Mouse (Mus musculus): ENCODE data around the gene Hmgxb4.

Hmgxb4 gene

DNA sequence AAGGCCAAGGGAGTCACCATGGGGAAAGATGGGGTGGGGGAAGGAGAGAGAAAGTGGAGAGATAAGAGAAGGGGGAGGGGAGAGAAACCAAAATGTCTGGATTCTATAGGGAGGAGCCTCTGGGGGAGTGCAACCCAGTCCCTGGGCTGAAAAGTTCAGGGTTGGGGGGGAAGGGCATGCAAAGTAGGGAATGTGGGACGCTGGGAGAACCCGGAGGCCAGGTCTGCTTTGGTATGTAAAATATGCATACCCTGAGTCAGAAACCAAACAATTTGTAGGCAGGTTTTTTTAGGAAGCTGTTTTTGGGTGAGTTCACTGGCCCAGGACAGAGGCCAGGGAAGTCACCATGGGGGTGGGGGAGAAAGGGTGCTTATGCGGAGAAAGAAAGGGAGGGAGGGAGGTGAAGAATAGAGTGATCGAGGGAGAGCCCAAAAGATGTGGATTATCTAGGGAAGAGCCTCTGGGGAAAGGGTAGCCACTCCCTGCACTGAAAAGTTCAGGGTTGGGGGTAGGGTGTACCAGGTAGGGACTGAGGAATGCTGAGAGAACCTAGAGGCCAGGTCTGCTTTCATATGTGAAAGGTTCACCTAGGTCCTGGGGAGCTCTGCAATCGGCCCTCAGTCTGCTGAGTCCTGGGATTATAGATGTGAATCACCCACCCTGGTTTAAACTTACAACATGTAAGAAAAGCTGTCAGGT is 25.3 kb downstream of the Hmgxb4 start:
- DNase-seq (ENCODE audit: low read depth) = peak; percentile 69

DNA sequence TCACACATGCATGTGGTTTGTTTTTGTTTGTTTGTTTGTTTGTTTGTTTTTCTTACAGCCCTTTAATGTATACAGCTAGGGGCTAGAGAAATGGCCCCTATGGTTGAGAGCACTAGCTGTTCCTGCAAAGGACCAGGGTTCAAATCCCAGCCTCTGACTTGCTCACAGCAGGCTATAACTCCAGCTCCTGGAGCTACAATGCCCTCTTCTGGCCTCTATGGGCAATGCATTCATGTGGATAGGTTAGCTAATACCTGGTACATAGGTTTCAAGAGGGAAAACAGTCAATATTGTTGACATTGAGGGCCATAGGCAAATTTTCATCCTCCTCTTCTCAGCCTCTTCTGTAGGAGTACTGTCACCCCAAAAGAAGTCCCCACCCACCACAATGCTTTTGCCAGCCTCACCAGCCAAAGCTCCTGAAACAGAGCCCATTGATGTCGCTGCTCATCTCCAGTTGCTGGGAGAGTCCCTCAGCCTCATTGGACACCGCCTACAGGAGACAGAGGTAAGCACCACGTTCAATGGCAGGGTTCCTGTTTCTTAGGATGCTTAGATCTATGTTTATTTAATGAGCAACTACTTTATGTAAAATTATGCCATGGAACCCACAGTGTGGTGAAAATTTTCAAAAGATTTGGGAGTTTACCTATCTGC is 30.6 kb downstream of the Hmgxb4 start:
- DNase-seq (ENCODE audit: low read depth) = no peak

DNA sequence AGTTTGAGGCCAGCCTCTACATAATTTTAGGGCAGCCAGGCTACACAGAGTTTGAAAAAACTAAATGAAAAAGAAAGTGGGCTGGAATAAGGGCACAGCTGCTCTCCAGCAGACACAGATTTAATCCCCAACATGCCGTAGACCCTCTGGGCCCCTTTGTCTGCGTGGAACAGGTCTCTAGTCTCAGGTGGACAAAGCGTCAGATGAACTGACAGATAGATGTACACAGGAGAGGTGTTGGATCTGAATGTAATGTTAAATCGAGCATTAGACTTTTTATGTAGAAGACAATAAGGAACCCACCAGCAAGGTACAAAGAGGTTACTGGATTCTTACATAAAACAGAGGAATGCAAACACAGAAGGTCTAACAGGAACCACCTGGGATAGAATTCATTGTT is 32.7 kb downstream of the Hmgxb4 start:
- DNase-seq (ENCODE audit: low read depth) = no peak

DNA sequence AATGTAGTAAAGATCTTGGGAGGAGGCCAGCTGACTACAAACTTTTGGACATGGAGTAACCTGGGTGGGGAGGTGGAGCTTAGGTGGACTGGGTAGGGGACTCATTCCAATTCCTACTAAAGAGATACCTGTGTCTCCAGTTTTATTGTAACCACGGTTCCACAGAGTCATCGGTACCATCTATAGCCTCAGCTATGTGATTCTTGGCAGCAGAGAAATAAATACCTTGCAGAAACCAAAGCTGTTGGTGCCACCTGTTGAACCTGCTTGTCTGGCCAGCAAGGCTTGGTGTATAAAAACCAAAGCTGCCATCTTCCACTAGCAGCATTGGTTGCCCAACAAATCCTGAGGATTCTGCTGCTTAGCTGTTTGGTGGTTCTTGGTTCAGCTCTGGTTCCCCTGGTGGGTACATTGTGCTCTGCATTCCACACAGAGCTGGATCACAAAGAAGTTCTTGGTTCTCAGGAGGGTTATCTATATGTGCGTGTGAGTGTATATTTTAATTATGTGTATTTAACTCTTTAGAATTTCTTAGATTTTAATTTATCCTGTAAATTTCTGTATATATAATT is 37.4 kb downstream of the Hmgxb4 start:
- no peak for DNase-seq (ENCODE audit: low read depth)

DNA sequence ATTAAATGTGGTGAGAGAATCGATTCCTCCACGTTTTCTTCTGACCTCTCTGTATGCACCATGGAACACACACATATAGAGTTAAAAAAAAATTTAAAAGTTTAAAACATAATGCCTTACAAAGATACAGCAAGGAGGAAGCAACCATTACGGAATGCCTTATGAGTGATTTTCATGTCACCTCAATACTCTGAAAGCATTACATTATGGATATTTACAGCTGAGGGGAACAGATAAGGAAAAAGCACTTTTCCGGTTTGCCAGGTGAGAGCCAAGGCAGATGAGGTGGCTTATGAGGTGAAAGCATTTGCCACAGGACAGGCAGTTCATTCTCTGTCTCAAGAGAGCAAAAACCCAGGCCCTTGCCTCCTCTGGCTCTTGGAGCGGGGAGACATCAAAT is 39.8 kb downstream of the Hmgxb4 start:
- no peak for DNase-seq (ENCODE audit: low read depth)

DNA sequence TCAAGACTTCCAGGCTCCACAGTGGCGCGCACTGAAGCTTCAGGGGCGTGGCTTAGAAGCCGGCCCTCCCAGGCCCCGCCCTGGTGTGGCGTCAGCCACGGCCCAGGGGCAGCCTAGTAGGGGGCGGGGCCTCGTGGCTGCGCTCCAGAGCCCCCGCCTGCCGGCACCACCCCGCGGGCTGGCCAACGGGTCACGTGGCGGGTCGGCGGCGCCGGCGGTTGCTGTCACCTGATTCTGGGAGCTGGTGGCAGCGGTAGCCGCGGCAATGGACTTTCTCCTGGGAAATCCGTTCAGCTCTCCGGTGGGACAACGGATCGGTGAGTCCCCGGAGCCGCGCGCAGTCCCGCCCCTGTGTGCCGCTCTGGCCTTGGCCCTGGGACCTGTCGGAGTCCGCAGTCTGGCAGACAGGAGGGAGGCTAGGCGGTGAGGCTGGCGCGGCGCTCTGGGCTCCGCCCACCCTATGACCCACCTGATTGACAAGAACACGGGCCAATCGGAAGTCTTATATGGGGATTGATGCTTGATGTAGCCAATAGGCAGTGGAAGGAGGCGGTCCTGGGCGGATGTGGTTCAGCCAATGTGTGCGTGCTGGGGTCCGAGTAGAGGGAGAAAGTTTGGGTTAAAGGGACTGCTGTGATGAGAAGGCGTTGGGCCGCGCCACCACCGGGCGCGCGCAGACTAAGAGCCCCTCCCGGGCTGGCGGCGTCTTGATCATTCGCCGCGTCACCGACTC is 40.5 kb downstream of the Hmgxb4 start, which contains the start of gene Tom1:
Gene Tom1, plus strand, starts transcription at position 195 of the 733 bp plus-strand sequence.
- peak; percentile 98 for DNase-seq (ENCODE audit: low read depth)

DNA sequence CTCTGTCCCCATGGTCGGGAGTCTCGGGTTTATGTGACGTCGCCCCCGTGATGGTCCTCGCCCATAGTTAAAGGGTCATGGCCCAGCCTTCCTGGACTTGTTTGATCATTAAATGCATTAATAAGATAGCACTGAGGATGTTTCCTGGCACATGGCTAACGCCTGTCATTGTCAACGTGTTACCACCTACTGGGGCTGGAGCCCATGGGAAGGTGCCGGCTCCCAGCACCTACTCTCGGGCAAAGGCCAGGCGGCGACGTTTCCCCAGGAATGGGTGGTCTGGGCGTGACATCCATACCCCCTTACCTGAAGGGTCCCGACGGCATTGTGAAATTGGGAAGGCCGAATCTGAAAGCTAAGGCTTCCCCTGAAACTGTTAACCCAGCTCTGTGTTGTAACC is 41.1 kb downstream of the Hmgxb4 start:
- DNase-seq (ENCODE audit: low read depth) = no peak

DNA sequence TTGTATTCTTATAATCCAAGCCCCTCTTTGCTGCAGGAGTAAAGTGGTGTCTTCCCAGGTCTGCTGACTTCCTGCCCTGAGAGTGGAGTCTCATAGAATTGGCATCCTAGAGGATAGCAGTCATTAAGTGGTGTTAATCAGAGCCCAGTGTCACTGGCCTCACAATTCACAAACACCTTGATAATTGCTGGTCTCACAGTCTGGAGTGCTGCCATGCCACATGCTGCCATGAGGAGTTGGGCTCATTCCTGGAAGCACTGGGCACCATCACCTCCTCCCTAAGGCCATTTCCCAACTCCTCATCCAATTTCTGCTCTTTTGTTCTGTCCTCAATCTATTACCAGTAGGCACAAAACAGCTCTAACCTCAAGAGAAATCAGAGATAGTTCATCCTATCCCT is 42.5 kb downstream of the Hmgxb4 start:
- no peak for DNase-seq (ENCODE audit: low read depth)

DNA sequence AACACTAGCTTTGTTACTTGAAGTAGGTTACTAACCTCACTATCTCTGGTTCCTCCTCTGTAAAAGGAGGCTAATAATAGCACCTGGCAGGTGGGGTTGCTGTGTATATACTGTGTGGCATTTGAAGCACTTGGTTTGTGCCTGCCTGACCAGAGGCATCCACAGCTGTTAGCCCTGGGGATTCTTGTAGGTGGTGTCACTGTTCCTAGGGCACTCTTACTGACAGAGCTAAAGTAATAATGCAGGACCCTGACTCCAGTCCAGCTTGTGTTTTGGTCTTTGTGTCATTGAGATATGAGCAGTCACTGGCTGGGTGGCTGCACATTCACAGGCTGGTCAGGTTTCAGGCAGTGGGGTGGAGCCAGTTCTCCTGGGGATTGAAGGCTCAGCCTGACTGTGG is 45.3 kb downstream of the Hmgxb4 start:
- DNase-seq (ENCODE audit: low read depth) = peak; percentile 36

DNA sequence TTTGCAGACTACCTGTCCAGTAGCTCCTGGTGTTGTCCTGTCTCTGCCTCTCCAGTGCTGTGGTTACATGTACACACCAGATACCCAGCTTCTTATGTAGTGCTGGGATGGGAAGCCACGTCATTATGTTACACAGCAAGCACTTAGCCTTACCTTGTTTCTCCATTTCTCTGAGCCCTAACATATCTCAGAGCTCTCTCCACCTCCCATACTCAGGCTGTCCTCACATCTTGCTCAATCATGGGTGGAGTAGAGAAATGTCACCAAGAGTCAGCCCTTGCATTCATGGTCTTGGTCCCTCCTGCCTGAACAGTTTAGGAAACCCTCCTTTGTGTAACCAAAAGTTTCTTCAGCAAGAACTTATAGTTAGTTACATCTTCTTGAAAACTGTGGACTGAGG is 46.6 kb downstream of the Hmgxb4 start:
- no peak for DNase-seq (ENCODE audit: low read depth)

DNA sequence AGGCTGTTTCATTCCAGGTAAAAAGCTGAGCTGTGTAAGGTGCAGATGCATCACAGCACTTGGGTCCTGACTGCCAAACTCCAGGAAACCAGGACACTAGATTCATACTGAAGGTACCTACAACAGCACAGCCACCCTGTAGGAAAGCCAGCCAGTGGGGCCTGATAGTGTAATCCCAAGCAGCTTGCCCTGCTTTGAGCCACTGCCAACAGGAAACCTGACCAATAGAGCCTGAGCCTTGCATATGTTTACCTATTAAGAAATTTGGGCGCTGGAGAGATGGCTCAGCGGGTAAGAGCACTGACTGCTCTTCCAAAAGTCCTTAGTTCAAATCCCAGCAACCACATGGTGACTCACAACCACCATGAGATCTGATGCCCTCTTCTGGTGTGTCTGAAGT is 49.0 kb downstream of the Hmgxb4 start:
- DNase-seq (ENCODE audit: low read depth) = peak; percentile 16

DNA sequence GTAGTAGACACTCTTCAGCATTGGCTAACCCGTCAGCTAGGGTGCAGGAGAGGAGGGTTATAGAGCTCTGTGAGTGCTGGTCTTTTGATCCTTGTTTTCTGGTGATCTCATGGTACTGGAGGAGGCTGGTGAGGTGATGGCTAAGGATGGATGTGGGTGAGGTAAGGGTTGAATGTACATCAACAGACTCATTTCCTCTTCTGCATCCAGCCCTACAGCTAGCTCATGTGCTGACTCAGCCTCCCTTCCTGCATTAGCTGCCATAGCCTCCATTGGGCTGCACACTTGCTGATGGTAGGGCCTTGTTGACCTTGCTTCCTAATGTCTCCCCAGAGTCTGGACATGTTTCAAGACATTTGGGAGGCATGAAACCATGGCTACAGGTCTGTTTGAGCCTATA is 49.8 kb downstream of the Hmgxb4 start:
- DNase-seq (ENCODE audit: low read depth) = no peak

DNA sequence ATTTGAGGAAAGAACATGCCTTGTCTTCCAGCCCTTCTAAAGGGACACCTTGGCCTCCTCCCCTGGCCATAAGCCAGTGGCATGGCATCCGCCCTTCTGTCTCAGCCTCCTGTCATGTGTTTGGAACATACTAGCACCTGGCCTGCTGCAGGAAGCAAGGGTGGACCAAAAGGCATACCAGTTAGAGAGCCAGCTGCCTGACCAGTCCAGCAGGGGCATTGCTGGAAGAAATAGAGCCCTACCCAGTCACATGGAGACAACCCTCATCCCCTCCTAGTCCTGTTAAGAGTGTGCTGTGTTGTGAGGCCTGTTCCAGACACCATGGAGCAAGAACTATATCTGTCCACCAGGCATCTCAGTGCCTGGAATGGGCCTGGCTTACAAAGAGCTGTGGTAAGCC is 53.1 kb downstream of the Hmgxb4 start:
- no peak for DNase-seq (ENCODE audit: low read depth)

DNA sequence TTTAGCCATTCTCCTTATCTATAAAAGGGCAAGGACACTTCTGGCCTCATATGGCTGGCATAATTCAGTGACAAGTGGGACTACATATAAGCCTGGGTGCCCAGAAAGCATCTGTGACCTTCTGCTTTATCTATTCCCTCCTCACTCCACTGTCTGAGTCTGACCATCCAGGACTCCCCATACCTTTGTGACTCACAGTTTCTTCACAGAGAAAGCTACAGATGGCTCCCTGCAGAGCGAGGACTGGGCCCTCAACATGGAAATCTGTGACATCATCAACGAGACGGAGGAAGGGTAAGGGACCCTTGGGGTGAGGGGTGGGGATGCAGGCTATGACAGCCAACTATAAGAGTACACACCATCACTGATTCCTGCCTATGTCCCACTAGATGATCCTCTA is 54.6 kb downstream of the Hmgxb4 start:
- DNase-seq (ENCODE audit: low read depth) = no peak

DNA sequence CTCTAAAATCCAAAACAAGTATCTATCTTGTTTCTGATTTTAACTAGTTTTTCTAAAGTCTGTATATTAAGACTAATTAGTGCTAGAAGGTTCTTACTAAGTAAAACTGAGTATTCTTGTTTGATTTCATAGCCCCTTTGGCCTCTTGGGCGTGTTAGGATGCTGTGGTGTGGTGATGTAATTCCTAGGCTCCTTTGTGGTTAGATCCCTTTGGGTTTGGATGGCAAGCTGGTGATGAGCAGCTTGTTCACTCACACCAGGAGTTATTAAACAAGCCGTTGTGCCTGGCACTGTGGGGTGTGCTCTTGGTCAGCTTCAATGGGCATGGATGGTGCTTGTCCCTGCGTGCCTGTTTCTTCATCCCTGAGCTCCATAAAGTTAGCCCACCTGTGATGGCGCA is 60.2 kb downstream of the Hmgxb4 start:
- no peak for DNase-seq (ENCODE audit: low read depth)

DNA sequence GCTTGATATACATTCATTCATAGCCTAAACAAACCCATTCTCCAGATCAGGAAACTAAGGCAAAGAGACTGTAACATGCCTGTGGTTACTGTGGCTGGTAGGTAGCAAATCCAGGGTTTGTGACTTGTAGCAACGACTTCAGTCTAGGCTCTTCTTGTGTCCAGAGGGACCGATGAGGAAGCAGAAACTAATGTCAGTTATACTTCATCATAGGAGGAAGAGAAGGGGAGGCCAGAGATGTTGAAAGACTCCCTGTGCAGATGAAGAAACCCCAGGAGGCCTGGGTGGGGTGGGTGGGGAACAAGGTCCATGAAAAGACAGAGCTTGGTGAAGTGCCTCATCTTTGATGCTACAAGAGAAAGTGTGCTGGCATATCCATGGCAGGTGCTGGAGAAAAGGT is 62.5 kb downstream of the Hmgxb4 start:
- no peak for DNase-seq (ENCODE audit: low read depth)

DNA sequence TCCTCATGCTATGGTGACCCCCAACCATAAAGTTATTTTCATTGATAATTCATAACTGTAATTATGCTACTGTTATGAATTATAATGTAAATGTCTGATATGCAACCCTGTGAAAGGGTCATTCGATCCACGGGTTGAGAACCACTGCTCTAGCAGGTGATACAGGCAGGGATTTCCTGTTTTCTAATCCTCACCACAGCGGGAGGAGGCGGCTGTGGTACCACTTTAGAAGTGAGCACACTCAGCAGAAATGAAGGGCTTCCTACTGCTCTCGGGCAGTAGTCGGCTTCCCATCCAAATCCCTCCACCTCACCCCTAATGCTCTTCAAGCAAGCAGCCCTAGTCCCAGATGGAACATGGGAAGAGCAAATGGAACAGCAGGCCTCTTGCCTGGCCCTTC is 66.9 kb downstream of the Hmgxb4 start:
- DNase-seq (ENCODE audit: low read depth) = no peak

DNA sequence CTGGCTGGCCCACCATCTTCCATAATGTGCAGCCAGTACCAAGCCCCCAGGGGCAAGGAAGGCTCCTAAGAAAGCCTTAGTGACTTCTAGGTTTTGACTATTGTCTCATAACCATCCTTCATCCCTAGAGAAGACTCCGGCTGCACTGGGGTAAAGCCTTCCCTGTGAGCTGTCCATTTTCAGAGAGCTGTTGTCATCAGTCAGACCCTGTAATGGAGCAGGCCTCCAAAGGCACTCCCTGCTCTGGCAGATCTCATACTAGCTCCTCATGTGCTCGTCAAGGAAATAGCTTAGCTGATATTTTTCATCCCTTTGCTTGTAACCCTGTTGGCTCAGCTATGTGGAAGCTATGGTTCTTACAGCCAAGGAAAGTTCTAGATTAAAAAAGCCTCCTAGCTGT is 67.7 kb downstream of the Hmgxb4 start:
- DNase-seq (ENCODE audit: low read depth) = no peak

DNA sequence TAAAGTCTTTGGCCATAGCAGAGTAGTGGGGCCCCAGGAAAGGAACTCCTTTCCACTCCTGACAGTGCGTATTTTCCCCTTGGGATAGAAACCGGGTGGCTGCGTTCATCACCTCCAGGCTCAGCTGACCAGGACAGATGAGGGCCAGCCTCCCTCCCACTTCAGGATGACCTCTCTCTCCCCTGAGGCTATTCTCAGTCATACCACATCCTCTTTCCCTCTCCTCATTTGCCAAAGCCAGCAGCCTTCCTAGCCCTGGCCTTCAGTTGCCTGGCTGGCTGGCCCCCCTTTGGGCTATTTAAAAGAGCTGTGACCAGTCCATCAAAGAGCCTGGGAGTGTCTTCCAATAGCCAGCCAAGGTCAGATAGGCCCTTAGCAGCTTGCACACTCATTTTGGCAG is 70.1 kb downstream of the Hmgxb4 start:
- no peak for DNase-seq (ENCODE audit: low read depth)

DNA sequence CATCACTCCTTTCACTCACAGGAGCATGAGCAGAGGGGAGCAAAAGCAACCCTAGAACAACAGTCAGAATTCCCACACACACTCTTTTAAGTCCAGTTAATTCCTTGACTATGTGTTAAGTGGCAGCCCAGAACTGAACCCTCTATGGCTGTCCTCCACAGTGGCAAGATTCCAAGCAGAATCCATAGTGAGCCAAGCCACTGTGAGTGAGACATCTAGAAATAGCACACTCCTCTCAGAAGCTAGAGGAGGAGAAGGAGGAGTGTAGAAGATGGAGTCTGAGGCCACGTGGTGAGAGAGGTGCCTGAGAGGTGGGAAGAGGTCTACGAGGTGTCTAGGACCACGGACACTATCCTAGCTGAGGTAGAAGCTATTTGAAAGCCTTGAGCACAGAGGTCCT is 71.6 kb downstream of the Hmgxb4 start:
- no peak for DNase-seq (ENCODE audit: low read depth)

DNA sequence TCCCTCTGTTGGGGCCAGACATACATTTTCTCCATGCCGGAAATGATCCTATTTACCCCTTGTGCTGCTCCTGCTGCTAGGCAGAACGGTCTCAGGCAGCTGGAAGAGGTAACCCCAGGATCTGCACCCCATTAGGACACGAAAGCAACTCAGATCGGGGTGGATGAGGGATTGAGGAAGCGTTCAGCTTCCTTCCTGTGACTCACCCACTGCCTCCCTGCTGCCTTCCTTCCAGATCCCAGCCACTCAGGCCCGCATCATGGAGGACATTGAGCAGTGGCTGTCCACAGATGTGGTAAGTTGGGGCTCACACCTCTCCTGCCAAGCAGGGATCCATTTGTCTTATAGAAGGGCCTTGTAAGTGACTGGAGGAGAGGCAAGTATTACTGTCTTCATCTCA is 74.1 kb downstream of the Hmgxb4 start:
- no peak for DNase-seq (ENCODE audit: low read depth)

DNA sequence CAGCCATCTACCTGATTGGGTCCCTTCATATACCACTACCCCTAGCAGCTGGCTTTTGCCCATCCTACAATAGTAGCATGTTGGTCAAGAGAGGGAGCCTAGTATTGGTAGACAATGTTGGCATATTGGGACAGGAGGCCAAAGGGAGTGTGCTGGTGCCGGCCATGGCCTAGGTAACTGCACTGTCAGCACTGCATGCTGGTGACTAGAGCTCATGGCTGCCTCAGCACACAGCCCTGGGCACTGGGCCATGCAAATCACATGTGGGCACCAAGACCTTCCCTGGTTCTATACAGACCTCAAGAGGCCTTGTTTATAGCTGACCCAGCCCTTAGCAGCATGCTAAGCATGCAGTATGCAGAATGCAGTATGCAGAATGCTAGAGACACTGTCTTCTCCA is 77.1 kb downstream of the Hmgxb4 start:
- no peak for DNase-seq (ENCODE audit: low read depth)
